Mouse (Mus musculus): ENCODE measurements around the gene Prkce.

- TF ChIP-seq CTCF (IDR thresholded peaks at IDR 0.05; ENCODE audit: low read depth, low read length) (no peak), POLR2AphosphoS5 (IDR thresholded peaks at IDR 0.05; ENCODE audit: insufficient replicate concordance, low read depth, low read length) (no peak), GATA1 (IDR thresholded peaks at IDR 0.05; ENCODE audit: borderline replicate concordance, low read length) (no peak)
Observed at GRCm38 (mm10) chr17:86218553-86218952, 51.0 kb downstream of the Prkce start.

Data from G1E (cell line).